In genomic region chr12:75735246-75736200, GRCm38 (mm10) we compare ENCODE assay signal across 8 mouse cellular contexts. TPM values are rescaled to one million over a fixed set of nuclear protein-coding genes. Genes with fewer than 3 reads are reported as not detected.
DNase-seq lines count a peak whose midpoint lies in the region; ATAC-seq and TF ChIP-seq lines count a peak whose summit lies in the region.

Sgpp1 (minus strand) TSS chr12:75735729.

- peak within 1 kb of the TSS; percentile 92 for H3K9ac ChIP-seq in heart, embryonic 12.5 days
- peak within 1 kb of the TSS; percentile 94 for H3K9ac ChIP-seq in kidney, embryonic 16.5 days (replicated peaks; ENCODE audit: low read length)

- H3K79me3 ChIP-seq in C2C12 (ENCODE audit: low read depth), result peaks cover 42% of the 10 kb centered on the region

- peak; percentile 86 for ATAC-seq in erythroid progenitor cell, adult 5-6 weeks (replicated peaks; ENCODE audit: low FRiP score, poor library complexity, severe bottlenecking)
- peak; percentile 90 for ATAC-seq in heart, embryonic 12.5 days (ENCODE audit: insufficient number of reproducible peaks, low FRiP score)
- peak; percentile 96 for ATAC-seq in kidney, embryonic 16.5 days (ENCODE audit: low FRiP score, low TSS enrichment)
- ATAC-seq in monocyte, adult 5-6 weeks (replicated peaks; ENCODE audit: insufficient number of reproducible peaks, low FRiP score, low TSS enrichment, poor library complexity, severe bottlenecking), result peak; percentile 41

- H3K79me2 ChIP-seq in C2C12 (ENCODE audit: control insufficient read depth, insufficient read depth), result peaks cover 47% of the 10 kb centered on the region

- WGBS in heart, embryonic 12.5 days, result under 1% methylated on average over 97 of the region's 105 CpGs
- under 1% methylated on average over 84 of the region's 105 CpGs for WGBS in kidney, embryonic 16.5 days

- no peaks in the 10 kb centered on the region for H3K27me3 ChIP-seq in C2C12 (ENCODE audit: control insufficient read depth, insufficient read depth, insufficient read length)
- H3K27me3 ChIP-seq in heart, embryonic 12.5 days (replicated peaks), result no peaks in the 10 kb centered on the region
- no peaks in the 10 kb centered on the region for H3K27me3 ChIP-seq in kidney, embryonic 16.5 days (ENCODE audit: insufficient read depth, low read length)

- H3K27ac ChIP-seq in heart, embryonic 12.5 days (ENCODE audit: poor library complexity, severe bottlenecking), result peak within 1 kb of the TSS; percentile 79
- H3K27ac ChIP-seq in kidney, embryonic 16.5 days (ENCODE audit: low read length), result peak within 1 kb of the TSS; percentile 67

- DNase-seq in brain, embryonic 14.5 days (ENCODE audit: low read depth), result peak; percentile 94
- DNase-seq in liver, result peak; percentile 89
- peak; percentile 83 for DNase-seq in spleen, postnatal 36 days (ENCODE audit: low spot score in 2 of 2)

- H3K4me3 ChIP-seq in C2C12 (ENCODE audit: insufficient read depth, poor library complexity, severe bottlenecking), result peak within 1 kb of the TSS; percentile 75
- peak within 1 kb of the TSS; percentile 76 for H3K4me3 ChIP-seq in heart, embryonic 12.5 days
- H3K4me3 ChIP-seq in kidney, embryonic 16.5 days (ENCODE audit: low read length), result peak within 1 kb of the TSS; percentile 83

- no peaks in the 10 kb centered on the region for H3K9me3 ChIP-seq in heart, embryonic 12.5 days (replicated peaks)
- no peaks in the 10 kb centered on the region for H3K9me3 ChIP-seq in kidney, embryonic 16.5 days (ENCODE audit: low read length)

- no peak for TF ChIP-seq CTCF in C2C12 (IDR thresholded peaks at IDR 0.05; ENCODE audit: control insufficient read depth, insufficient read depth, insufficient read length)
- TF ChIP-seq CTCF in brain, embryonic 14.5 days (IDR thresholded peaks at IDR 0.05; ENCODE audit: borderline replicate concordance, extremely low read depth, insufficient read depth, insufficient read length), result no peak

- no peaks in the 10 kb centered on the region for H3K36me3 ChIP-seq in C2C12 (ENCODE audit: control insufficient read depth, insufficient read depth)
- no peaks in the 10 kb centered on the region for H3K36me3 ChIP-seq in heart, embryonic 12.5 days
- H3K36me3 ChIP-seq in kidney, embryonic 16.5 days (ENCODE audit: insufficient read depth, low read length), result no peaks in the 10 kb centered on the region

- peak within 1 kb of the TSS; percentile 98 for H3K4me2 ChIP-seq in heart, embryonic 12.5 days
- peak within 1 kb of the TSS; percentile 79 for H3K4me2 ChIP-seq in kidney, embryonic 16.5 days (replicated peaks; ENCODE audit: low read depth, low read length)

- peaks cover 11% of the 10 kb centered on the region; the same call in 1 of the 2 replicates for H3K4me1 ChIP-seq in heart, embryonic 12.5 days (replicated peaks)
- H3K4me1 ChIP-seq in kidney, embryonic 16.5 days (ENCODE audit: insufficient read depth, low read length), result peaks cover 18% of the 10 kb centered on the region

- TF ChIP-seq POLR2A in brain, embryonic 14.5 days (IDR thresholded peaks at IDR 0.05; ENCODE audit: borderline replicate concordance, extremely low read depth, insufficient read depth, insufficient read length, poor library complexity, severe bottlenecking), result peak; percentile 98

- H3ac ChIP-seq in C2C12 (ENCODE audit: control insufficient read depth, insufficient read length, low read depth), result peak within 1 kb of the TSS; percentile 74

TF ChIP-seq in C2C12, 6 proteins besides CTCF, POLR2A, EP300 and RAD21:
- TF ChIP-seq CEBPB (IDR thresholded peaks at IDR 0.05; ENCODE audit: low read depth) (no peak), USF1 (IDR thresholded peaks at IDR 0.05; ENCODE audit: low read depth) (peak; percentile 36)
TF ChIP-seq in C2C12: peak in this region for 1.

RNA-seq across cellular contexts. Expression of gene Sgpp1, which starts in this region (rescaled TPM):
- polyA plus RNA-seq in C2C12 (2012; fragmentation: generic; extraction: Trizol), result 9.2 TPM
- polyA plus RNA-seq in brain, embryonic 14.5 days (2012; rRNA removed), result 13.2 TPM in 2 replicates
- total RNA-seq in erythroid progenitor cell, adult 5-6 weeks (2015; ENCODE audit: low replicate concordance), result 39.3 and 53.2 TPM in 2 replicates
- 32.9 and 42.8 TPM in 2 replicates for total RNA-seq in erythroid progenitor cell, adult 5-6 weeks (2017; ENCODE audit: low replicate concordance)
- 24.0 and 25.4 TPM in 2 replicates for polyA plus RNA-seq in heart, embryonic 12.5 days (2016; fragmentation: Nextera tagmentation; extraction: Ambion mirVana)
- 14.5 and 15.9 TPM in 2 replicates for polyA plus RNA-seq in kidney, embryonic 16.5 days (2015; fragmentation: Nextera tagmentation; extraction: Ambion mirVana)
- total RNA-seq in monocyte, adult 5-6 weeks (2017), result 56.4 to 59.2 TPM (median 57.7 TPM) in 3 replicates

Comparison
In these comparisons a context has a peak if more than half of its experiments do, and no peak if none do; other contexts are left out.
1. Peak in every context shown above with its lines: DNase-seq, ATAC-seq, H3K4me3 ChIP-seq and H3K27ac ChIP-seq.
2. ATAC-seq: peak in every context shown above with its lines; median percentile 96 in kidney, embryonic 16.5 days; 90 in heart, embryonic 12.5 days; 86 in erythroid progenitor cell, adult 5-6 weeks; 41 in monocyte, adult 5-6 weeks.